Mouse (Mus musculus) large intestine, adult 2 months (tissue): Measurements from ENCODE around the gene Gm5737. TPM values are rescaled to one million over a fixed set of nuclear protein-coding genes. Genes with fewer than 3 reads are reported as not detected.

Experiments used
- DNase-seq: peaks from one replicate; pipeline ENCODE4 v3.0.0-alpha.2; 2012; ENCODE audit warnings: low read depth, low spot score
- WGBS: fragments of 180-500 bp; shearing (Covaris S2); methylation state at CpG from one replicate; pipeline ENCODE4 v1.1.7; 2018; 5-methylcytosine and 5-hydroxymethylcytosine counted together
- polyA plus RNA-seq: library from polyadenylated mRNA; depleted of rRNA; stranded (reverse); fragments of >200 nt; gene quantifications from 2 replicates; pipeline ENCODE4 v1.2.3, GENCODE M21; 2012

The Gm5737 gene
- polyA plus RNA-seq, 1 experiment = not detected

GRCm38 (mm10) chr7:120839786-120840185, 27.6 kb downstream of the Gm5737 start:
- WGBS = 93% methylated on average over 2 of the region's 2 CpGs
- DNase-seq = no peak

- DNase-seq = no peak
- WGBS = 5% methylated on average over 35 of the region's 35 CpGs
These were observed 30.3 kb downstream of the Gm5737 start, which contains the start of gene Eef2k for GRCm38 (mm10) chr7:120842345-120843036. Eef2k (plus strand) TSS chr7:120842831.

- WGBS = under 1% methylated on average over 40 of the region's 40 CpGs
- DNase-seq = no peak
These were observed 31.0 kb downstream of the Gm5737 start for GRCm38 (mm10) chr7:120843037-120843621.

- WGBS = 6% methylated on average over 16 of the region's 16 CpGs
These were observed 31.8 kb downstream of the Gm5737 start for GRCm38 (mm10) chr7:120843852-120844435.

GRCm38 (mm10) chr7:120844689-120845088, 32.5 kb downstream of the Gm5737 start:
- 31% methylated on average over 9 of the region's 9 CpGs for WGBS

More at GRCm38 (mm10) chr7:120843852-120844435, 31.8 kb downstream of the Gm5737 start:
- DNase-seq = no peak

GRCm38 (mm10) chr7:120848831-120849512, 36.8 kb downstream of the Gm5737 start:
- WGBS = 39% methylated on average over 3 of the region's 3 CpGs
- DNase-seq = no peak

More at GRCm38 (mm10) chr7:120844689-120845088, 32.5 kb downstream of the Gm5737 start:
- no peak for DNase-seq

GRCm38 (mm10) chr7:120850165-120850564, 38.0 kb downstream of the Gm5737 start:
- WGBS = 93% methylated on average over 3 of the region's 3 CpGs
- DNase-seq = no peak

- WGBS = 37% methylated on average over 11 of the region's 11 CpGs
- DNase-seq = no peak
These were observed 47.7 kb downstream of the Gm5737 start for GRCm38 (mm10) chr7:120859854-120860253.

- DNase-seq = no peak
- 18% methylated on average over 10 of the region's 10 CpGs for WGBS
These were observed 48.8 kb downstream of the Gm5737 start for GRCm38 (mm10) chr7:120860799-120861487.

- DNase-seq = no peak
- 29% methylated on average over 2 of the region's 2 CpGs for WGBS
These were observed 49.4 kb downstream of the Gm5737 start for GRCm38 (mm10) chr7:120861488-120862047.

- WGBS = 47% methylated on average over 3 of the region's 3 CpGs
- no peak for DNase-seq
These were observed 50.0 kb downstream of the Gm5737 start for GRCm38 (mm10) chr7:120862196-120862595.

- WGBS = 80% methylated on average over 7 of the region's 7 CpGs
- no peak for DNase-seq
These were observed 50.5 kb downstream of the Gm5737 start for GRCm38 (mm10) chr7:120862626-120863025.

- WGBS = 50% methylated on average over 5 of the region's 5 CpGs
These were observed 51.3 kb downstream of the Gm5737 start for GRCm38 (mm10) chr7:120863476-120863875.

GRCm38 (mm10) chr7:120865100-120865499, 52.9 kb downstream of the Gm5737 start:
- 6% methylated on average over 7 of the region's 7 CpGs for WGBS
- DNase-seq = no peak

More at GRCm38 (mm10) chr7:120863476-120863875, 51.3 kb downstream of the Gm5737 start:
- DNase-seq = no peak

- 28% methylated on average over 4 of the region's 4 CpGs for WGBS
- no peak for DNase-seq
These were observed 53.7 kb downstream of the Gm5737 start for GRCm38 (mm10) chr7:120865832-120866231.

GRCm38 (mm10) chr7:120866684-120867083, 54.5 kb downstream of the Gm5737 start:
- 56% methylated on average over 2 of the region's 2 CpGs for WGBS
- DNase-seq = no peak

GRCm38 (mm10) chr7:120867720-120868119, 55.6 kb downstream of the Gm5737 start:
- WGBS = 67% methylated on average over 1 of the region's 1 CpGs
- no peak for DNase-seq

GRCm38 (mm10) chr7:120869883-120870282, 57.7 kb downstream of the Gm5737 start:
- WGBS = 17% methylated on average over 5 of the region's 5 CpGs
- no peak for DNase-seq

GRCm38 (mm10) chr7:120870431-120871008, 58.4 kb downstream of the Gm5737 start:
- WGBS = 68% methylated on average over 5 of the region's 5 CpGs
- DNase-seq = no peak
